Mouse (Mus musculus): ENCODE measurements at regions not wholly inside any gene's neighbourhood (a gene's known extent, or its start where the extent isn't known, plus 50 kb on each side); places are given as distances from the start of the nearest gene placed in this dataset.

DNA sequence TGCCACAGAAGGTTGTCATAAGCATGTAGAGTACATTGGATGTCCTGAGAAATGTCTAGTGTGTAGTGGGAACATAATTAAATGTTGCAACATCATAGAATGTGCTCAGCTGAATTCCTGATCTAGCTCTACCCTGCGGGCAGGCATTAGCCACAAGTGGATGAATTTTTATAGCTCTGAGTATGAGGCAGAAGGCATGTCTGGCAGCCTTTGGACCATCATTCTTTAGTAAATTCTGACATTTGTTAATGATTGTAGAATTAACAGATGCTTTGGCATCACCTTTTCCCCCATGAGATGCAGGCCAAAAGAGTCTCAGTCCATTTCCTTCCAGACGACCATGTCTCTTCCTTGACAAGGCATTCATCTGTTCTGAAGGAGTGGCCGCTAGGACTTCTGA is 630.0 kb downstream of the Tmem182 start:
- Histone ChIP-seq H3K4me1 (ENCODE audit: control insufficient read depth, insufficient read depth, low read length) (no peaks in the 10 kb centered on the region), H3K27me3 (ENCODE audit: control insufficient read depth, insufficient read depth, low read length) (0 out of 2 replicates have a peak, but pooled peaks cover 2% of the 10 kb centered on the region), H3K27ac (no peak overlapping the region), H3K79me2 (replicated peaks; ENCODE audit: control insufficient read depth, insufficient read depth, low read length) (no peaks in the 10 kb centered on the region), H3K9ac (ENCODE audit: low read depth, low read length) (no peak overlapping the region), H3K36me3 (ENCODE audit: control insufficient read depth, insufficient read depth, low read length) (no peaks in the 10 kb centered on the region), H3K4me3 (no peak overlapping the region)
- WGBS = 88% methylated on average over 3 of the region's 3 CpGs
- no peak for TF ChIP-seq CTCF (IDR thresholded peaks at IDR 0.05)
- TF ChIP-seq EP300 (IDR thresholded peaks at IDR 0.05; ENCODE audit: insufficient read depth, low read depth, low read length) = no peak
- TF ChIP-seq POLR2A (IDR thresholded peaks at IDR 0.05; ENCODE audit: insufficient read depth, low read depth, low read length) = no peak
- DNase-seq = no peak
- intact Hi-C loops (cut with DNase I) = no loop called here

DNA sequence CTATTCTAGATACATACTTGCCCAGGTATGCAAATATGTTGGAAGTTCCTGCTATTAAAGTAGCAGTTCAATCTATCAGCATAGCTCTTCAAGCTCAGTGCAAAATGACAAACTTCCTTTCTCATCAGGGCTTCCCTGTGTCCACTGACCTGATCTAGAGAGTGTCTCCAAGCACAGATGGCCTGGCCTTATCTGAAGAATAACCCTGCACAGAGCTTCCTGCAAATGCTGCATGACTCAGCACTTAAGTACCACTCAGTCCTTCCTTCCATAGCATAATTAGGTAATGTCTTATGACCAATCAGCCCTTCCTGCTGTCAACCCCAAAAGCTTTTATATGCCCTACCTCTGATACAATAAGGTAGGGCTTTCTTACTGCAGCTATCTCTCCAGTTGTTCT is 644.6 kb downstream of the Tmem182 start:
- TF ChIP-seq EP300 (IDR thresholded peaks at IDR 0.05; ENCODE audit: insufficient read depth, low read depth, low read length) (no peak), CTCF (IDR thresholded peaks at IDR 0.05) (no peak), POLR2A (IDR thresholded peaks at IDR 0.05; ENCODE audit: insufficient read depth, low read depth, low read length) (no peak)

More for the DNA sequence above, 644.6 kb downstream of the Tmem182 start:
- no peak overlapping the region for H3K9ac ChIP-seq (ENCODE audit: low read depth, low read length)
- H3K79me2 ChIP-seq (replicated peaks; ENCODE audit: control insufficient read depth, insufficient read depth, low read length) = no peaks in the 10 kb centered on the region
- DNase-seq = no peak
- H3K27me3 ChIP-seq (ENCODE audit: control insufficient read depth, insufficient read depth, low read length) = no peaks in the 10 kb centered on the region
- H3K36me3 ChIP-seq (ENCODE audit: control insufficient read depth, insufficient read depth, low read length) = no peaks in the 10 kb centered on the region
- H3K4me1 ChIP-seq (ENCODE audit: control insufficient read depth, insufficient read depth, low read length) = no peaks in the 10 kb centered on the region
- intact Hi-C loops (cut with DNase I) = no loop called here
- H3K4me3 ChIP-seq = no peak overlapping the region
- H3K27ac ChIP-seq = no peak overlapping the region

Data from heart, adult 2 months (tissue).